Mouse (Mus musculus) heart, embryonic 14.5 days (tissue): Measurements from ENCODE around the gene Ankrd53. TPM values are rescaled to one million over a fixed set of nuclear protein-coding genes. Genes with fewer than 3 reads are reported as not detected.
A peak's percentile ranks its signal among the peaks of the same experiment; 100 is the strongest.
"Not testable (repeated sequence)": the region's sequence is repeated elsewhere in the genome, so short reads cannot be mapped to it uniquely, and the experiment has no call there.

Experiments used
- ATAC-seq: fragments of 200-750 bp; cut with Nextera tagmentation; 2 replicates; pipeline ENCODE4 v1.8.0; 2017; ENCODE audit warnings: low read depth, moderate TSS enrichment; ENCODE audit not compliant: insufficient number of reproducible peaks, insufficient read depth, low FRiP score
- H3K27ac ChIP-seq, 2 experiments: fragments of 200-500 bp in 1 of 2; fragments of 300-500 bp in 1 of 2; sonication (generic) in 1 of 2; replicated peaks in 1 of 2; 2 replicates each; pipeline ENCODE4 v1.5.1; 2012 to 2014; ENCODE audit warnings: low read depth in 2 of 2, low read length in 2 of 2, control low read depth in 1 of 2, mild to moderate bottlenecking in 1 of 2, mixed read lengths in 1 of 2; ENCODE audit not compliant: control insufficient read depth in 1 of 2, insufficient read depth in 1 of 2
- H3K27me3 ChIP-seq: fragments of 300-500 bp; sonication (generic); 2 replicates; pipeline ENCODE4 v1.6.1; 2014; ENCODE audit warnings: mild to moderate bottlenecking, low read length, control low read depth; ENCODE audit not compliant: control insufficient read depth, insufficient read depth
- H3K36me3 ChIP-seq: fragments of 300-500 bp; sonication (generic); 2 replicates; pipeline ENCODE4 v1.6.1; 2014; ENCODE audit warnings: mild to moderate bottlenecking, control low read depth, low read length, mixed read lengths; ENCODE audit not compliant: control insufficient read depth, insufficient read depth
- H3K4me1 ChIP-seq, 2 experiments: fragments of 200-500 bp in 1 of 2; fragments of 300-500 bp in 1 of 2; sonication (generic) in 1 of 2; 2 replicates each; pipeline ENCODE4 v1.6.1; 2012 to 2014; ENCODE audit warnings: low read length in 2 of 2, control low read depth in 1 of 2, mixed read lengths in 1 of 2; ENCODE audit not compliant: control insufficient read depth in 2 of 2, insufficient read depth in 2 of 2
- H3K4me2 ChIP-seq: fragments of 300-500 bp; sonication (generic); 2 replicates; pipeline ENCODE4 v1.6.1; 2014; ENCODE audit warnings: mild to moderate bottlenecking, low read length
- H3K4me3 ChIP-seq, 2 experiments: fragments of 200-500 bp in 1 of 2; fragments of 300-500 bp in 1 of 2; sonication (generic) in 1 of 2; 2 replicates each; pipeline ENCODE4 v1.5.1; 2012 to 2014; ENCODE audit warnings: low read length in 2 of 2, mild to moderate bottlenecking in 2 of 2, control low read depth in 1 of 2, low read depth in 1 of 2, moderate library complexity in 1 of 2; ENCODE audit not compliant: control insufficient read depth in 1 of 2, insufficient read depth in 1 of 2
- H3K9ac ChIP-seq: fragments of 300-500 bp; sonication (generic); 2 replicates; pipeline ENCODE4 v1.6.1; 2014; ENCODE audit warnings: mild to moderate bottlenecking, low read length
- H3K9me3 ChIP-seq: fragments of 300-500 bp; sonication (generic); 2 replicates; pipeline ENCODE4 v1.6.1; 2016; ENCODE audit warnings: low read length, control low read depth; ENCODE audit not compliant: control insufficient read depth
- WGBS: fragments of 180-500 bp; shearing (Covaris S2); extraction: QIAGEN DNeasy Blood & Tissue Kit; methylation state at CpG from one replicate; pipeline ENCODE4 v1.1.7; 2014; 5-methylcytosine and 5-hydroxymethylcytosine counted together
- polyA plus RNA-seq: library from polyadenylated mRNA; unstranded; fragments of >200 nt; fragmentation: Nextera tagmentation; extraction: Ambion mirVana; gene quantifications from 2 replicates; pipeline ENCODE4 v1.2.1, GENCODE M21; 2014

Gene Ankrd53
- polyA plus RNA-seq, 1 experiment from 2014 or later: not detected

DNA sequence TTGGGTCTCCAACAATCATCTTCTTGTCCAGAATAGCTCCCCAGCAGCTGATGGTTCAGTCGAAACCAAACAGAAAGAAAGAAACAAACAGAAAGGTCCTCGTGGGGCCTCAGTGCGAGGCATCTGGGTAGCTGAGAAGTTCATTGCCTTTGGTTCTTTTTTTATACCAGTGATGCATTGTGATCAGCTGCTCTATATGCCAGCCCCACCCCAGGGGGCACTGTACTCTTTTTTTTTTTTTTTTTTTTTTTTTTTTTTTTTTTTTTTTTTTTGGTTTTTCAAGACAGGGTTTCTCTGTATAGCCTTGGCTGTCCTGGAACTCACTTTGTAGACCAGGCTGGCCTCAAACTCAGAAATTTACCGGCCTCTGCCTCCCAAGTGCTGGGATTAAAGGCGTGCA lies 28.1 kb downstream of the Ankrd53 start:
- not testable (repeated sequence) for H3K27me3 ChIP-seq, H3K9ac ChIP-seq, H3K9me3 ChIP-seq, ATAC-seq, H3K36me3 ChIP-seq, H3K4me3 ChIP-seq, H3K4me1 ChIP-seq, H3K4me2 ChIP-seq, H3K27ac ChIP-seq
- 87% methylated on average over 5 of the region's 5 CpGs for WGBS

DNA sequence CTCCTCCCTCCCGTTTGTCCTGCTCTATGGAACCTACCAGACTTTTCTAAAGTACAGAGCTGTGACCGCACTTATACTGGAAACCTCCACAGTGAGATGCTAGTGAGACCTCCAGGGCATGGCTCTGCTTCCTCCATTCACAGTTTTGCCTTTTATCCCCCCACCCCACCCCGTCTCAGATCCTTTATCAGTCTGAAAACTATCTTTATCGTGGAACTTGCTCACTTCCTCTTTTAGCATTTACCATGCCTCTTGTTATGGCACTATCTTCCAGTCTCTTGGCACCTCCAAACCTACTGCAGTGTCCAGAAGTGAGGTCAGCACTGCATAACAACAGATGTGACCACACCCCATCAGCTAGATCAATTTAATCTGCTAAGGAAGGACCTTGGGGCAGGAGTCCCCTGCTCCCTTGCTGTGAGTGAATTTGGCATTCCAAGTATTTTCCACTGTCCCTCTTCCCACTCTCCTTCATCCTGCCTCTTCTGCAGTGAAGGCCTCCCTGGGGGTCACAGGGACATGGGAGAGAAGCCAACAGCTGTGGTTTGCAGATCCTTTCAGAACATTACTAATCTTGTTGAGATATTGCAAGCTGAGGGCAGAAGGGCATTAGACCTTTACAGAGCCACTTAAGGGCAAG lies 28.9 kb downstream of the Ankrd53 start:
- Histone ChIP-seq H3K4me3 (no peak overlapping the region), H3K27ac (no peak overlapping the region), H3K27me3 (no peaks in the 10 kb centered on the region), H3K9ac (no peak overlapping the region), H3K4me2 (no peak overlapping the region), H3K4me1 (peaks cover 8 to 11% of the 10 kb centered on the region in 2 experiments), H3K36me3 (no peaks in the 10 kb centered on the region), H3K9me3 (no peaks in the 10 kb centered on the region)
- WGBS: 44% methylated on average over 4 of the region's 4 CpGs
- no peak for ATAC-seq

DNA sequence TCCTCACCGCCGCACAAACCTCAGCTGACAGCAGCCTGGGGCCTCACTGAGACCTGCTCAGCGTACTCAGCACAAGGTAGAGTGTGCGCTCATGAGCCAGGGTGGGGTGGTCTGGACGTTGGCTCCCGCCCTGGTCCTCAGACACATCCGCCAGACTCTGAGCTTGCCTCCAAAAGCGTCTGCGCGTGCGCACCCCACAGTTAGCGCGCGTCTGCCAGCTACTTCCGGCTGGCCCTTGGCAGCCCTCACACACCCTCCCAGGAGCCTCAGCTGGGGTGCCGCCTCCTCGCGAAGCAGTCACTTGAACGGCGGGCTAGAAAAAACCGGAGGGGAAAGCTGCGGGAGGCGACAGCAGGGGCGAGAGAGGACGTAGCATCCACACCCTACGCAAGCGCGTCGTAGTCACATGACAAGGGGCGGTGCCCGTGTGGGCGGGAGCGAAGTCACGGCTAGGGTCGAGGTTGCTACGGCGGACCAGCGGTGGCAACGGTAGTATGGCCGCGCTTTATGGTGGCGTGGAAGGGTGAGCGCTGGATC lies 32.4 kb downstream of the Ankrd53 start, which contains the start of gene Nagk:
Gene Nagk (plus strand): TSS at position 223 of the 537 bp plus-strand sequence.
- H3K9ac ChIP-seq: peak within 1 kb of the TSS; percentile 84
- H3K4me3 ChIP-seq: peak within 1 kb of the TSS; percentile 62 to 77
- H3K27me3 ChIP-seq: no peaks in the 10 kb centered on the region
- H3K4me1 ChIP-seq: peaks cover 8 to 12% of the 10 kb centered on the region in 2 experiments
- under 1% methylated on average over 43 of the region's 43 CpGs for WGBS
- ATAC-seq: peak; percentile 92
- H3K36me3 ChIP-seq: peaks cover 20% of the 10 kb centered on the region
- H3K9me3 ChIP-seq: no peaks in the 10 kb centered on the region
- peak within 1 kb of the TSS; percentile 88 to 95 for H3K27ac ChIP-seq
- H3K4me2 ChIP-seq: peak within 1 kb of the TSS; percentile 95

DNA sequence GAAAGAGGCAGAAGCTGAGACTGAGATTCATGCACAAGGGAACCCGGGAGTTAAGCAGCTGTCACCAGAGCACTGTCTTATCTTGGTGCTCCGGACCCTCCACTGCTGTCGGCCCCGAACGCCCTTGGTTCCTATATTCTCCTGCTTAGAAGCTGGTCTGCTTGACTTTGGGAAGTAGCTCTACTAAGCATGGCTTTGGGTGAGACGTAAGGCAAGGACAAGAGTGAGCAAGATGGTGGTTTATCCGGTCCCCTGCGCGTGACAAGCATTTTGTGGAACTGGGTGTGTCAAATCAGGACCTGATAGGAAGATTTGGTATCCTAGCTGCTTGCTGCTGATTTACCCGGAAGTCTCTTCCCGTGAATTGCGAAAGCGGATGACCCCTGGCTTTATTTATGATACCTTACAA lies 33.1 kb downstream of the Ankrd53 start:
- Histone ChIP-seq H3K9ac (peak overlapping the region; percentile 84), H3K27me3 (no peaks in the 10 kb centered on the region), H3K4me2 (peak overlapping the region; percentile 95), H3K27ac (peak overlapping the region; percentile 88 to 95), H3K9me3 (no peaks in the 10 kb centered on the region), H3K4me3 (peak overlapping the region; percentile 62 to 77), H3K36me3 (peaks cover 26% of the 10 kb centered on the region), H3K4me1 (peaks cover 8 to 12% of the 10 kb centered on the region in 2 experiments)
- no peak for ATAC-seq
- WGBS: 6% methylated on average over 13 of the region's 13 CpGs

DNA sequence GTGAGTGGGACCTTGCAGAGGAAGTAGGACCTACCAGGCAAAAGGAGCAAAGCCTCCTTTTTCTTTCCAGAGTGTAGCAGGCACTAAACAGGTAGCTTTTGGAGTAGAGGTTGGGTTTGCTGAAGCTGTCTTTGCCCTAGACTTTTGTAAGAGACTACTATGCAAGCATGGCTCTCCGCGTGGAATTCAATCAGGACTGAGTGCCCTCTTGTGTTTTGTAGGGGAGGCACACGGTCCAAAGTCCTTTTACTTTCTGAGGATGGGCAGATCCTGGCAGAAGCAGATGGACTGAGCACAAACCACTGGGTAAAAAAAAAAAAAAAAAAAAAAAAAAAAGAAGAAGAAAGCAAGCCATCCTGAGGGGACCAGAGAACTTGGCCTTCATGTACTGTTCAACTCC lies 34.2 kb downstream of the Ankrd53 start:
- no peak overlapping the region for H3K27ac ChIP-seq
- H3K4me1 ChIP-seq: peaks cover 6 to 12% of the 10 kb centered on the region in 2 experiments
- no peak overlapping the region for H3K4me3 ChIP-seq
- H3K4me2 ChIP-seq: no peak overlapping the region
- no peak overlapping the region for H3K9ac ChIP-seq
- peaks cover 38% of the 10 kb centered on the region for H3K36me3 ChIP-seq
- 48% methylated on average over 3 of the region's 3 CpGs for WGBS
- no peak for ATAC-seq
- no peaks in the 10 kb centered on the region for H3K9me3 ChIP-seq
- H3K27me3 ChIP-seq: no peaks in the 10 kb centered on the region

DNA sequence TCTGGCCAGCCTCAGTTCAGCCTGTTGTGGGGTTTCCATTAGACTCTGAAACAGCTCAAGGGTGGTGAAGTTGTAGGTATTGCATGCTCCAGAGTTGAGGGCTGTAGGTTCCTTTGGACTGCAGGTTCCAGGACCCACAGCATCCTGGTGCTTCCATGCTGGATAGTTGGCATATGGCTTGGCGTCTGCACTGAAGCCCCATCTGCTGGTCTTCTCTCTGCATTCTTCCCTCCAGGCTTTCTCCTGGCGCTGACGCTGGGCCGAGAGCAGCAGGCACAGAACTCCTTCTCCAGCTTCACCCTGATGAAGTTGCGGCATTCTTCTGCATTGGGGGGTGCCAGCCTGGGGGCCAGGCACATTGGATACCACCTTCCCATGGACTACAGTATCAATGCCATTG lies 39.6 kb downstream of the Ankrd53 start:
- Histone ChIP-seq H3K4me2 (no peak overlapping the region), H3K27ac (no peak overlapping the region), H3K9ac (no peak overlapping the region), H3K9me3 (no peaks in the 10 kb centered on the region), H3K4me3 (no peak overlapping the region), H3K4me1 (no peaks in the 10 kb centered on the region), H3K27me3 (no peaks in the 10 kb centered on the region), H3K36me3 (peaks cover 78% of the 10 kb centered on the region)
- ATAC-seq: no peak
- 86% methylated on average over 5 of the region's 5 CpGs for WGBS

DNA sequence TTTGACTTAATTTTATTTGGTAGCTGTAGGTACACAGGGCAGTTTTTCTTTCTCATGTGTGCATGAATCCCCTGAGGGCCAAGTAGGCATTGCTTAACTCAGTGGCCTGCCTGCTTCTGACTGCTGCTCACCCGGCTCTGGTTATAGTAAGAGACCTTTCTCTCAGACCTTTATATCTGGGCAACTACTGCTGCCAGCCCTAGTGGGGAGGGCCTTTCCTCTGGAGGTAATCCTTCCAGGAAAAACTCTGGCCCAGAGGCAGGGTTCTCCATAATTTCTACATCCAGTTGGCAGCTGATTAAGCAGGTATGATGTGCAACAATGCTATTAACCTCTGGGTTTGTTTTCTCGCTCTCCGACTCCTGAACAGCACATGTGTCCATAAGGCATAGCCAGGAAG lies 40.4 kb downstream of the Ankrd53 start:
- H3K36me3 ChIP-seq: peaks cover 81% of the 10 kb centered on the region
- H3K27ac ChIP-seq: no peak overlapping the region
- no peaks in the 10 kb centered on the region for H3K9me3 ChIP-seq
- no peak overlapping the region for H3K4me3 ChIP-seq
- H3K27me3 ChIP-seq: no peaks in the 10 kb centered on the region
- H3K4me1 ChIP-seq: no peaks in the 10 kb centered on the region
- WGBS: 87% methylated on average over 3 of the region's 3 CpGs
- no peak overlapping the region for H3K4me2 ChIP-seq
- ATAC-seq: no peak
- H3K9ac ChIP-seq: no peak overlapping the region

DNA sequence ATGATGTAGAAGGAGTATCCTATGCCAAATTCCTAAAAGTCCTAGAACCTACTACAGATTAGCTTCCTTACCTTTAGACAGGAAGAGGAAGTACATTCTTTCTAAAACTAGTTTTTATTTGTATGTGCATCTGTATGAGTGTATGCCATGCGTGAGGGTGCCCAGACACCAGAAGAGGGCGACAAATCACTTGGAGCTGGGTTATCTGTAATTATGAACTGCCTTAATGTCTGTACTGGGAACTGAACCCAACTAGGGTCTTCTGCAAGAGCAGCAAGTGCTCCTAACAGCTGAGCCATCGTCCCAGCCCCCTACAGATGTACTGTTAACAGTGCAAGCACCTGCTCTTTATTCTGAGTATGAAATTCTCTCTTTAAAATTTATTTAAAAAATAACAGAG lies 53.4 kb downstream of the Ankrd53 start:
- H3K4me2 ChIP-seq: no peak overlapping the region
- H3K27ac ChIP-seq: no peak overlapping the region
- peaks cover 20% of the 10 kb centered on the region for H3K36me3 ChIP-seq
- no peaks in the 10 kb centered on the region for H3K27me3 ChIP-seq
- no peaks in the 10 kb centered on the region; the same call in 1 of the 2 replicates for H3K9me3 ChIP-seq
- no peaks in the 10 kb centered on the region for H3K4me1 ChIP-seq
- ATAC-seq: no peak
- H3K9ac ChIP-seq: no peak overlapping the region
- WGBS: 93% methylated on average over 3 of the region's 3 CpGs
- H3K4me3 ChIP-seq: no peak overlapping the region
